Mouse (Mus musculus): Measurements from ENCODE around the gene Zfp804a.

The Zfp804a gene

GRCm38 (mm10) chr2:82253382-82253781 lies 200.4 kb downstream of the Zfp804a start:
- in situ Hi-C loops (cut with MboI) = no loop called here

DNA sequence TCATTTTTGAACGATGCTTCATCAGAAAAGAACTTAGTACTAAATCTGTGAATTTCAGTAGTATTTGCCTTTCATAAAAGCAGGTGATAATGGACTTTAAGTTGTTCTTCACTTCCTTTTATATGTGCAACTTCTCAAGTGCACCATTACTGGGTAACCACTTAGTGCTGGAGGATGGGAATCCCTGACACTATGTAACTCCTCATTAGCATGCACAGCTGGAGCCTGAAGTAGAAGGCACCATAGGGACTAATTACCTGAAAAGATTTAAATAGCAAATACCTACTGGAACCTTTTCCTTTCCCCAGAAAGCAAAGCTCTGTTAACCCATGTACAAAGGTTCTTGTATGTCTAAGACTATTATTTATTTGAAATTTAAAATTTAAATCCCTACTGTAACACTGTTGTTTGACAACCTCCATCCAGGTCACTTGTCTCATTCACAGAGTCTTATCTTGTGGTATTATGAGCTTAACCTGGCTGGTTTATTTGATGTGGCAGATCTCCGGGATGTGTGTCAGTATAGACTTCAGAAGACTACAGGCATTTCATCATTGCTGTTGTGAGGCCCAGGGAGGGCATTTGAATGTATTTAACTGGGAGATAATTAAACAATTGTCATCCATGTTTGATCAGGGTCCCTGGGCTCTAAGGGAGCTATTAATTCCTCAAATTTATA lies 229.7 kb downstream of the Zfp804a start:
- in situ Hi-C loops (cut with MboI) = no loop called here

GRCm38 (mm10) chr2:82294932-82295493 lies 242.0 kb downstream of the Zfp804a start:
- in situ Hi-C loops (cut with MboI) = no loop called here

Measured in mature B cell (primary cell).